Mouse (Mus musculus) cerebellum, adult 11-12 months (tissue): Measurements from ENCODE around the gene Krt86.

Experiments used
- DNase-seq: peaks from one replicate; pipeline ENCODE4 v3.0.0; 2022

The Krt86 gene

GRCm38 (mm10) chr15:101472952-101473528, at the start of gene Krt86:
Gene Krt86, plus strand, starts transcription at chr15:101473478.
- no peak for DNase-seq

- no peak for DNase-seq
Measured at GRCm38 (mm10) chr15:101424914-101425313, 48.4 kb upstream of the Krt86 start.

DNA sequence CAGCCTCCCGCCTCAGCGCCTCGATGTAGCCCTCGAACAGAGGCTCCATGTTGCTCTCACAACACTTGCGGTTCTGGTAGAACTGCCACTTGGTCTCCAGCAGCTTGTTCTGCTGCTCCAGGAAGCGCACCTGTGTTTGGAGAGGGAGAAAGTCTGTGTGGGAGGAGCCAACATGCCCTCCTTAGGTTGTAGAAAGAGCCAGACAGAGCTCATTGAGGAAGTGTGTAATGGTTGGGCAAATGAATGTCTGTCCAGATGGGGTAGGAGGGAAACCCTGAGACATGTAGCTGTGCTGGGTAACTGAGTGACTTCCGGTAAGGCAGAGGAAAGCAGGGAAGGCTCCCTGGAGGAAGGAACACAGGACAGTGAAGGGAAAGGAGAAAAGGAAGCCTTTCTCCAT, 36.7 kb upstream of the Krt86 start:
- no peak for DNase-seq

DNA sequence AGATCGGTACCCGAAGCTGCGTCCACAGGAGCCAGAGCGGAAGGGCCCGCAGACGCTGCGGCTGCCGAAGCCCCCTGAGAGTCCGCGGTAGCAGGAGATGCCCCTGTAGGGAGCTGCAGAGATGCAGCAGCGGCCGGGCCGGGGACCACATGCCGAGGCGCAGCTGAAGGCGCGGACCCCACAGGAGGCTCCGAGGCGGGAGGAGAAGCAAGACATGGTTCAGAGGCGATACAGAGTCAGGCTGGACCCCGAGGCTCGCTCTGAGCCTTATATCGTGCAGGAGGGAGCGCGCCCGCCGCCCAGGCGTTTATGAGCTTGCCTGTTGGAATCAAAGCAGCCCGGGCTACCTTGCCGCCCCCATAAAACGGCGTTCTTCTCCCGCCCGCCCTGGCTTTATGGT, 34.7 kb upstream of the Krt86 start, which contains the start of gene Krt87:
Krt87 (minus strand) TSS at position 250 of the 400 bp plus-strand sequence.
- no peak for DNase-seq

DNA sequence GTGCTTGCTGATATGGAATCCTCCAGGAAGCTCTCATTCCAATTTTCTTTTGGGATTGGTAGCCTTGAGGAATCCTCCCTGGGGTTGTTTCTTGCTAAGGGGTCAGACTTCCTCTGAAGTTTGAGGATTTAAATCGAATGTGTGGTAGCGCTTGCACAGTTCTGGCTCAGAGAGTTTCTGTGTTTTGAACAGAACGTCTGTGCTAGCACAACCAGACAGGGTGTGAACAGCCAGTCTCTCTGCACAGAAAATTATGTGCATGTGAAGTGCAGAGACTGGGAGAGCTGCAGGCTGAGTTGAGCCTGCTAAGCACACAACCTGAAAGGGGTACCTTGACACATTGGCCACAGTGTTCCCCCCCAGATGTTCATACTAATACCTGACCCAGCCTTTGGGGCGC, 32.4 kb upstream of the Krt86 start:
- DNase-seq = no peak

- no peak for DNase-seq
Measured at GRCm38 (mm10) chr15:101446572-101446971, 26.7 kb upstream of the Krt86 start.

DNA sequence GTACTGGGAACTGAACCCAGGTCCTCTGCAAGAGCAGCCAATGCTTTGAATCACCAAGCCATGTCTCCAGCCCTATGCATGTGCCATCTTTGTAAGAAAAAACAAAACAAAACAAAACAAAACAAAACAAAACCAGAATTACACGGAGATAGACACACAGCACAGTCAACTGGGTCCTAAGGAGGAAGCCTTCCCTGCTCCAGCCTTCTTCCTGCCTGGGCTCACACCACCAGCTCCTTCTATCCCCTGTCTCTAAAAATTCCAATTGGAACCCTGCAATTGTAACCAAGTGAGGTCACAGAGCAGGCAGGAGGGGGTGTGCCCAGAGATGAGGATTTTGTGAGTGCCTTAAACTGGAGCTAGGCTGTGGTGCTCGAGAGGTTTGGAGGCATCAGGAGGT, 25.8 kb upstream of the Krt86 start, which contains the start of gene Krt88:
Krt88 (plus strand) TSS at position 301 of the 400 bp plus-strand sequence.
- DNase-seq = no peak

- peak; percentile 65 for DNase-seq
Measured at GRCm38 (mm10) chr15:101453093-101453736, 20.1 kb upstream of the Krt86 start.

- no peak for DNase-seq
Measured at GRCm38 (mm10) chr15:101454774-101455173, 18.5 kb upstream of the Krt86 start.

GRCm38 (mm10) chr15:101455292-101455691, 18.0 kb upstream of the Krt86 start:
- DNase-seq = no peak

GRCm38 (mm10) chr15:101455891-101456290, 17.4 kb upstream of the Krt86 start:
- DNase-seq = no peak

- no peak for DNase-seq
Measured at GRCm38 (mm10) chr15:101458361-101458930, 14.8 kb upstream of the Krt86 start.

GRCm38 (mm10) chr15:101459283-101459682, 14.0 kb upstream of the Krt86 start:
- no peak for DNase-seq

DNA sequence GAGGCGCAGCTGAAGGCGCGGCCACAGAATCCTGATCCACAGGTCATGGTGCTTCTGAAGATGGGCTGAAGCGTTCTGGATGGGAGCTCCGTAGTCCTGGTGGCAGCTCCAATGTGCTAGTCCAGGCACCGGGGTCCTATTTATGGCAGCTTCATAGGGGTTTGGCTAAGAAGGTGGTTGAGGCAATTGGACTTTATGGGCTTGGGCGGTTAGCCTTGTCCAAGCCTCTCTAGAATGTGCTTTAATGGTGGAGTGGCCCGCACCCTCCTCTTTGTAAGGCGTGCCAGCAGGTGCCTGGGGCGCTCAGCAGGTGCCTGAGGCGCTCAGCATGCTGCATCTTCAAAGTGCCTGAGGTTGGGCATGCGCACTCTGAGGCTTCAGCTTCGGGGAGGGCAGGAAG, 9.6 kb upstream of the Krt86 start, which contains the start of gene Krt81:
Krt81 (minus strand) TSS at position 101 of the 400 bp plus-strand sequence.
- no peak for DNase-seq

DNA sequence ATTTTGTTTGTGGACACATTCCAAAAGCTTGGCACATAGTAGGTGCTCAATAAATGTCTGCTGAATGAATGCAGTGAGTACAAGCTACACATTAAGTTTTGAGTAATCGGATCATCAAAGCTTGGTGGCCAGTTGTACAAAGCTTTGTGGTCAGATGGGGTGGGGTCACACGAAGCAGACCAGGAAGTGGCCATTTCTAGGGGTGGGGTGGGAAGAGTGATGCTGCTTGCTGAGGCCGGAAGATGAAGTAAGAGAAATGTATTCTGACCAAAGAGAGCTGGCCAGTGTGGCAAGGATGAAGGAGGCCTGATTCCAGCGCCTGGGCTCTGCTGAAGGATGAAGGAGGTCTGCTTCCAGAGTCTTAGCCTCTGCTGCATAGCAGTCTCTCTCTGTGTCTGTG, 4.2 kb upstream of the Krt86 start:
- no peak for DNase-seq

DNA sequence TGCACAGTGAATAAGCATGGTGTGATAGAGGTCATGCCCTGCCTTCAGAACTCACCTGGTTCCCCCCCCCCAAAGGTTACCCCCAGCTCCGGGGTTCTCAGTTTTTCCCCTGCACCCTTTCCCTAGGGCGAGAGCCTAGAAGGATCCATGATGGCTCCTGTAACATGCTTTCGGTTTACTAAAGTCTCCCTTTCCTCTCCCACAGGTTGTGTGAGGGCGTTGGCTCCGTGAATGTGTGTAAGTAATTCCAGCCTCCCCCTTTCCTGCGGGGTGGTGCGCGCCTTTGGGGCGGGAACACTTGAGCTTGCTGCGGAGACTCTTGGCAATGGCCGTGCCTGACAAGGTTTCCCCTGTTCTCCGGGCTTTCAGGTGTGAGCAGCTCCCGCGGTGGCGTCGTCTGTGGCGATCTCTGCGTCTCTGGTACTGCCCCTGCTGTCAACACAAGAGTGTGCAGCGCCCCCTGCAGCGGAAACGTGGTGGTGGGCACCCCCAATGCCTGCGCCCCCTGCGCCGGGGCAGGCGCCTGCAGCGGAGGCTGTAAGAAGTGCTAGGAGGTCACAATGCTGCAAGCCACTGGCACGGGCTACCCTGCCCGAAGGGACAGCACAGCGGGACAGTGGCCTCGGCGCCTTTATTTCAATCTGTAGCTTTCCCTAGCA, 5.9 kb downstream of the Krt86 start:
- DNase-seq = peak; percentile 9

DNA sequence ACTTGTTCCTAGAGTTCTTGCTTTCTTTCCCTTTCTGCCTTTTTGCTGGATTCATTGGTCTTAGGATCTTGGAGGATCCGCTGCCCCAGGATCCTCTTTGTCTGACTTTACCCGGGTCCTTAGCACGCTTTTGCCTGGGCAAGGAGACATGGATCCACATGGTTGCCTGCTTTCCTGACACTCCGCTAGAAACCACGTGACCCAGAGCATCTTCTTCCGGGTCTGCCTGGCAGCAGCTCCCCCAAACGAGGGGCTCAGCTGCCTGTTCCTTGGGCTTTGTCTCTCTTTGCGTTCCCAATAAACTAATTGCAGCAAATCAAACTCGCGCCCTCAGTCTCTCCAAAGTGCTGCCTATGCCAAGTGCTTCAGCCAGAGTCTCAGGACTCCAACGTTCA, 6.4 kb downstream of the Krt86 start:
- DNase-seq = no peak

GRCm38 (mm10) chr15:101482056-101482455, 8.8 kb downstream of the Krt86 start:
- no peak for DNase-seq

DNA sequence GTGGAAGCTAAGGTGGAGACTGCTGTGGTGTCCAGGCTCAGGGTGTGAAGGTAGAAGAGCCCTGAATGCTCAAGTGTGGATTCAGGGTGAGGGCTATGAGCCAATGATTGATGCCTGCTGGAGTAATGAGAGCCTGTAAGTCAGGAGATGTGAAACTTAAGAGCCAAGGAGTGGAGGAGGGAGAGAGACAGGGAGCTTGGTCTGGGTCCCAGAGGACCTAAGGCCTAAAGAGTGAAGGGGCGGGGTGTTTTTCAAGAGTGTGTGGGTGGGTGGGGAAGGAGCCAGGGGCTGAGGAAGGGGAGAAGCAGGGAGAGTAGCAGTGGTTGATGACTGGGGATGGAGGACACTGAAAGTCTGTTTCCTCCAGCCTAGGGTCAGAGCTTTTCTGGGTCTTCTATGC, 10.4 kb downstream of the Krt86 start:
- no peak for DNase-seq

DNA sequence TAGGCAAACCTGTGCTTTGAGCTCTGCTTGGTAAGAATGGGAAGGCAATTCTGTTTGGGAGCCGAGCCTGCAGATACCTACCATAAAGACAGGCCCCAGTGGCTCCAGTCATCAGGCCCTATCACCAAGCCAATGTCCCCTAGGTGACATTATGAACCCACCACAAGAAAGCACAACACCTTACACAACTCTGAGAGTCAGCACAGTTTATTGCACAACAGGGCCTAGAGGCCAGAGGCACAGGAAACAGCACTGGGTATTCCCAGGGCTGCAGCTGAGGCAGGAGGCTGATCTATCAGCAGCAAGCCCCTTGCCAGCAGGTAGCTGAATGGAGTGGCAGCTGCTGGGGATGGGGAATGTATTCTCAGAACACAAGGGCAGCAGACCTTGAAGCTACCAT, 11.7 kb downstream of the Krt86 start:
- DNase-seq = no peak

DNA sequence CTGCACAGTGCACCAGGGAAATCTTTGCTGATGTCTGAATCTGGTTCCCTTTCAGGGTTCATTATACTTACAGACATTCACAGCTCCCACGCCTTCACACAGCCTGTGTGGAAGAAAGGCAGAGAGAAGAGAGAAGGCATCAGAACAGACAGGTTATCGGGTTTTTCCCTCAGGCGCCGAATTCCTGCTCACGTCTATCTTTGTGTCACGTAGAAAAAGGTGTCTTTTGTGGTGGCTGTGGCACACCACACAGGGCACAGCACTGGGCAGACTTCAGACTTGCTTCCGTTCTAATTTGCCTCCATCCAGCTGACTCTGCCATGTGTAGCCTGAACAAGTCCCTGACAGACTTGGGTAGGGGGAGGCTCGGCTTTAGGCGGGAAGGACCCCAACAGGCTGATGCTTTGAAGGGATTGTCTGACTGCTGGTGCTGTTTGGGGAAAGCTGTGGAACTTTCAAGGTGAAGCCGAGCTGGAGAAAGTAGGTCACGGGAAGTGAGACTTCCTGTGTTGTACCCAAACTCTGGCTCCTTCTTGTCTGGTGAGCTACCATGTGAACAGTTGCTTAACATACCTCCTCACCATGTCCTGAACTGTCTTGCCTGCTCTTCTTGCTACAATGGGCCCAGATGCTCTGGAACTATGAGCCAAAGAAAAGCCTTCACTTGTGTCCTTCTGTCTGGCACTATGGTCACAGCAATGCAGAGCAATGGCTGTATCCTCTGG, 12.8 kb downstream of the Krt86 start:
- DNase-seq = no peak

DNA sequence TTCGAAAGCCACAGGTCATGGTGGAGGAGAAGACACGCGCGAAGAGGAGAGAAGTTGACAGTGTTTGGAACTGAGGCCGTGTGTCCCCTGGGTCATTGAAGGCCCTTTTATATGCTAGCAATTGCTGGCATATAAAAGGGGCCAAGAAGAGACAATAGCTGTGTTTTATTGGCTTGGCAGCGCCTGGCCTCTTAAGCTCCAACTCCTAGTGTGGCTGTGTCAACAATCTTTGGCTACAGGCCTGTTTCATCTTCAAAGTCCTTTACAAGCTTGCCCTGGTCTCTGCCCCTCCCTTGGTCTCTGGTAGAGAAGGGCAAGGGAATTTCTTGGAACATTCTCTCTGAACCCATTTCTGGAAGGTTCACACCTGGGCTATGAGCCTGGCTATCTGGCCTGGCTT, 18.2 kb downstream of the Krt86 start, which contains the start of gene Krt83:
Krt83 (minus strand) TSS at position 82 of the 400 bp plus-strand sequence.
- no peak for DNase-seq

DNA sequence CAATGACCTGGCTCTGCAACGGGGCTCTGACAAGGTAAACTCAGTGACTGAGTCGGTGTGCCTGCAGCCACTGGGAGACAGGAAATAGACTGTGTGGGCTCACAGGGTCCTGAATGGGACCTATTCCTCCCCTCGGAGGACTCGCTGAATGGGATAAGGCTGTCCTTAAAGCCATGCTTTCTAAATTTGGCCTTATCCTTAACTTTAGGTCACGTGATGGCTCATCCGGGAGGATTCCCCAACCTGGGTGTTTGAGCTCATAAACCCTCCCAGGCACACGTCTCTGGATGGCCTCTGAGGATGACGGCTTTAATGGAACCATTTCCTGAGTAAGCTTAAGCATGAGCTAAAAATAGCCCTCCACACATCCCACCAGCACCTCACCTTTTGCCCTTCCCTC, 19.4 kb downstream of the Krt86 start:
- DNase-seq = no peak
